Mouse (Mus musculus) olfactory bulb, adult 2 months (tissue): ENCODE measurements around the gene Taar7d.

Experiments
- CTCF ChIP-seq: fragments of 200-500 bp; IDR thresholded peaks from 2 replicates; pipeline ENCODE4 v1.5.1; 2012; ENCODE audit warnings: low read depth, mild to moderate bottlenecking, low read length, moderate library complexity; ENCODE audit not compliant: insufficient read depth
- POLR2A ChIP-seq: fragments of 200-500 bp; IDR thresholded peaks from 2 replicates; pipeline ENCODE4 v1.6.1; 2012; ENCODE audit warnings: mild to moderate bottlenecking, low read depth, low read length, moderate library complexity; ENCODE audit not compliant: insufficient read depth

GRCm38 (mm10) chr10:24031347-24031746, 4.3 kb downstream of the Taar7d start:
- no peak for TF ChIP-seq POLR2A
- no peak for TF ChIP-seq CTCF
